Comparison of ENCODE assay signal across 16 mouse cellular contexts in the genomic region with DNA sequence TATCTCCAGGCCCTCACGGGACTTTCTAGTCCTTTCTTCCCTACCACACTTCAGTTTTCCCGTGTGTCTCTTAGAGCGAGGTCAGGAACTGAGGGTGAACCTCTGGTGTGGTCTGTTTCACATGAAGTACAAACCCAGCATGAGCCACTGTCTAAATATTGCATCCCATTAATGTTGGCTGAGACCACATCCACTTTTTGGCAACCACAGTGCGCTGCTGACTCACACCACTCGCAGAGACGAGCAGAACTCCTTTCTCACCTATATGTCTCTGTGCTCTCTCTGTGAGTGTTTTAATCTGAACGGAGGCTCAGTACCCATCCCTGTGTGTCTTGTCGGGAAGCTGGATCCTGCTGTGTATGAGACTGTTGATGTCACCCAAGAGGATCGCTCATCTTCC.
A peak's percentile ranks its signal among the peaks of the same experiment; 100 is the strongest.
DNase-seq lines count a peak whose midpoint lies in the region; ATAC-seq lines count a peak whose summit lies in the region.
"Had no signal": no experiment of that assay in that cellular context is flagged by ENCODE, and none has a peak within 500 bp of the region (broad histone marks: within the 10 kb centered on the region; RNA-seq: fewer than 3 reads in every experiment).

No protein-coding gene starts in this region.

- H3K27ac ChIP-seq in macrophage: peak overlapping the region; percentile 63
- no peak overlapping the region for H3K27ac ChIP-seq in midbrain, embryonic 14.5 days (replicated peaks; ENCODE audit: low read depth, low read length)
- H3K27ac ChIP-seq: embryonic facial prominence, embryonic 10.5 days; liver, embryonic 13.5 days; neural tube, embryonic 13.5 days had no signal

- H3K9me3 ChIP-seq in midbrain, embryonic 14.5 days (ENCODE audit: control insufficient read depth, low read length): no peaks in the 10 kb centered on the region
- H3K9me3 ChIP-seq: embryonic facial prominence, embryonic 10.5 days; liver, embryonic 13.5 days; neural tube, embryonic 13.5 days had no signal

- peak; percentile 60 for ATAC-seq in frontal cortex, adult (ENCODE audit: low TSS enrichment)
- ATAC-seq in midbrain, embryonic 14.5 days (ENCODE audit: low FRiP score, low TSS enrichment): no peak
- ATAC-seq: CD4-positive, CD25-positive, alpha-beta regulatory T cell, adult 4 months had no signal

- no peak overlapping the region for H3K9ac ChIP-seq in midbrain, embryonic 14.5 days (replicated peaks; ENCODE audit: low read length)
- H3K9ac ChIP-seq: liver, embryonic 13.5 days; neural tube, embryonic 13.5 days had no signal

- no peaks in the 10 kb centered on the region for H3K79me2 ChIP-seq in macrophage (ENCODE audit: inconsistent target)

- WGBS in macrophage (ENCODE audit: missing documents): 25% methylated on average over 9 of the region's 9 CpGs
- 91% methylated on average over 9 of the region's 9 CpGs for WGBS in midbrain, embryonic 14.5 days

- no peaks in the 10 kb centered on the region for H3K27me3 ChIP-seq in midbrain, embryonic 14.5 days (ENCODE audit: control insufficient read depth, insufficient read depth, low read length)
- H3K27me3 ChIP-seq: liver, embryonic 13.5 days; neural tube, embryonic 13.5 days had no signal

- no peak overlapping the region for H3K4me3 ChIP-seq in macrophage (ENCODE audit: inconsistent target)
- no peak overlapping the region for H3K4me3 ChIP-seq in midbrain, embryonic 14.5 days (replicated peaks; ENCODE audit: low read depth, low read length)
- H3K4me3 ChIP-seq: embryonic facial prominence, embryonic 10.5 days; liver, embryonic 13.5 days; neural tube, embryonic 13.5 days had no signal

- no peaks in the 10 kb centered on the region for H3K36me3 ChIP-seq in macrophage (ENCODE audit: inconsistent target)
- H3K36me3 ChIP-seq in midbrain, embryonic 14.5 days (ENCODE audit: control insufficient read depth, insufficient read depth, low read length): no peaks in the 10 kb centered on the region
- H3K36me3 ChIP-seq: embryonic facial prominence, embryonic 10.5 days; liver, embryonic 13.5 days; neural tube, embryonic 13.5 days had no signal

- no peak overlapping the region for H3K4me2 ChIP-seq in midbrain, embryonic 14.5 days (ENCODE audit: low read length)
- H3K4me2 ChIP-seq: liver, embryonic 13.5 days; neural tube, embryonic 13.5 days had no signal

- peaks cover 7% of the 10 kb centered on the region; the same call in 1 of the 2 replicates for H3K4me1 ChIP-seq in midbrain, embryonic 14.5 days (ENCODE audit: control insufficient read depth, insufficient read depth, low read length)

- no peak for DNase-seq in frontal cortex, postnatal 25 days (ENCODE audit: low spot score in 2 of 2)
- peak; percentile 18 to 20 for DNase-seq in spleen, postnatal 36 days (ENCODE audit: low spot score in 2 of 2)
- DNase-seq in spleen, postnatal 4 days (ENCODE audit: low spot score in 2 of 2): no peak
- no peak for DNase-seq in adrenal gland, adult (ENCODE audit: inconsistent age in 2 of 2, low spot score in 1 of 2)
- no peak for DNase-seq in gastrocnemius, postnatal 4 days (ENCODE audit: low spot score in 2 of 2)
- DNase-seq in midbrain, embryonic 14.5 days: no peak
- DNase-seq: adrenal gland, adult 2 months; heart, postnatal 14 days; kidney, postnatal 36 days; liver, embryonic 13.5 days; thymus, postnatal 25 days had no signal

Comparison
In these comparisons a context has a peak if more than half of its experiments do, and no peak if none do; other contexts are left out.
1. DNase-seq: peak in spleen, postnatal 36 days (2 of 2); none in frontal cortex, postnatal 25 days (0 of 2), spleen, postnatal 4 days (0 of 2), adrenal gland, adult (0 of 2), gastrocnemius, postnatal 4 days (0 of 2) and midbrain, embryonic 14.5 days (single experiment).